Mouse (Mus musculus): ENCODE data around the gene Arhgap11a.

Arhgap11a gene

GRCm38 (mm10) chr2:113817681-113818606 lies 30.5 kb downstream of the Arhgap11a start:
- DNase-seq (ENCODE audit: low spot score in 2 of 2): no peak

- DNase-seq (ENCODE audit: low spot score in 2 of 2): peak in 1 of 2 experiments; percentile 44
Measured at GRCm38 (mm10) chr2:113807640-113808039, 40.8 kb downstream of the Arhgap11a start.

GRCm38 (mm10) chr2:113806851-113807577 lies 41.4 kb downstream of the Arhgap11a start:
- DNase-seq (ENCODE audit: low spot score in 2 of 2): no peak

GRCm38 (mm10) chr2:113805765-113806164 lies 42.7 kb downstream of the Arhgap11a start:
- DNase-seq (ENCODE audit: low spot score in 2 of 2): no peak

GRCm38 (mm10) chr2:113803753-113804152 lies 44.7 kb downstream of the Arhgap11a start:
- no peak for DNase-seq (ENCODE audit: low spot score in 2 of 2)

- DNase-seq (ENCODE audit: low spot score in 2 of 2): no peak
Measured at GRCm38 (mm10) chr2:113800846-113801245, 47.6 kb downstream of the Arhgap11a start.

DNA sequence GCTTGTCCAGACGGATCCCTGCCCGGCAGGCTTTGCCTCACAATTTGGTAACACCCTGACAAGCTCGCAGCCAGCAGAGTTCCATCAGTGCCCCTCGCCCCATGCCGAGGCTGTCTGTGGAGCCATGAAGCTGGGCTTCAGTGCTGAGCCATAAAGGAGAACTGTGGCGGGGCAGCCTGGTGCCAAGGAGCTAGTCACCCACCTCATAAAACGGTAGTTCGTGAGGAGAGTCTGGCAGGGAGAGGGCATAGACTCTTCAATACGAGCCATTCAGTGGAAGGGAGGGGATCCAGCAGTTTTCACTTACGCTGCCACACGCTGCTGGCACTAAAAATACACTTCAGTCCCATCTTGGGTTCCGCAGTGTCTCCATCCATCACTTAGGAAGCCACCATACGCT lies 49.9 kb downstream of the Arhgap11a start:
- no peak for DNase-seq (ENCODE audit: low spot score in 2 of 2)

- DNase-seq (ENCODE audit: low spot score in 2 of 2): no peak
Measured at GRCm38 (mm10) chr2:113795186-113795585, 53.3 kb downstream of the Arhgap11a start.

- no peak for DNase-seq (ENCODE audit: low spot score in 2 of 2)
Measured at GRCm38 (mm10) chr2:113793521-113793920, 54.9 kb downstream of the Arhgap11a start.

DNA sequence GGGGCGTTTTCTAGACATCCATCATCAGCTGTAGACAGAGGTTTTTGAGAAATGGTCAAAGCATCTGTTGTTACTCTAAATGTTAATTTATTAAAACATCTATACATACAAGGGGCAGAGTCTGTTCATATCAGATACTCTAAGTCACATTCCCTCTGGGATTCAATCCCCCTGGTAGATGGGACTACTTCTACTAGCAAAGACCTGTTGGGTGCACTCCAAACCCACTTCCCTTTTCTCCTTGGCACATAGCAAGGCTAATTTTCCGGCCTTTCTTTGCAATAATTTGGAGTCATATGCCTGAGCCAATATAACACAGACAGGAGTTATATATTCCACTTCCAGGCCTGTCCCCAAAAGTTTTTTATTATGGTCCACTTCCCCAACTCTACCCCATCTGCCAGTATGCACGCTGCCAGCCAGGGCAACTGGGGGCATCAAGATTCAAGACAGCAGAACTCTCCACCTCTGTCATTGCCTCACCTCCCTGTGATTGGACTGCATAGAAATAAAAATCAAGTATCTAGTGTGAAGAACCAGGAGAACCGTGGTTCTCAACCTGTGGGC lies 59.6 kb downstream of the Arhgap11a start:
- DNase-seq (ENCODE audit: low spot score in 2 of 2): no peak

GRCm38 (mm10) chr2:113787882-113788281 lies 60.6 kb downstream of the Arhgap11a start:
- no peak for DNase-seq (ENCODE audit: low spot score in 2 of 2)

DNA sequence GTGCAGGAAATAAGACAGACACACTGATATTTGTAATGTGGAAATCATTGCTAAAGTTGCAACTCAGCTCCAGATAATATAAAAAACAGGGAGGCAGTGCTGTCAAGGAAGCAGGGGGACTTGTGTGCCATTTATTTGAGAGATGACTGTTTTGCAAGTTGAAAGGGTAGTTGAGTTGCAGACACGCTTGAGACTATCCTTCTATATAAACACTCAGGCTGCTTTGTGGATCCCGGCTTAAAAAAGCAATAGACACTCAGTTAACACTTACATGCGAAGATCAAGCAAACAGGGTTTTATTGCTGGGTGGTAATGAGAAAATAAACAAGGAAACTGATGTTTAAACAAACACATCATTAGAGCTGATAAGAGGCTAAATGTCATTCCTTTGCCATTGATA lies 63.6 kb downstream of the Arhgap11a start:
- no peak for DNase-seq (ENCODE audit: low spot score in 2 of 2)

GRCm38 (mm10) chr2:113781521-113781920 lies 66.9 kb downstream of the Arhgap11a start:
- no peak for DNase-seq (ENCODE audit: low spot score in 2 of 2)
